Mouse (Mus musculus) CD8-positive naive resting alpha-beta T cell, adult 2 months (primary cell): ENCODE data around the gene Itih2.

Experiments
- DNase-seq, 2 experiments: peaks; one replicate each; pipeline ENCODE4 v3.0.0; 2022; ENCODE audit warnings: low read depth in 2 of 2, low spot score in 2 of 2

Itih2 gene

DNA sequence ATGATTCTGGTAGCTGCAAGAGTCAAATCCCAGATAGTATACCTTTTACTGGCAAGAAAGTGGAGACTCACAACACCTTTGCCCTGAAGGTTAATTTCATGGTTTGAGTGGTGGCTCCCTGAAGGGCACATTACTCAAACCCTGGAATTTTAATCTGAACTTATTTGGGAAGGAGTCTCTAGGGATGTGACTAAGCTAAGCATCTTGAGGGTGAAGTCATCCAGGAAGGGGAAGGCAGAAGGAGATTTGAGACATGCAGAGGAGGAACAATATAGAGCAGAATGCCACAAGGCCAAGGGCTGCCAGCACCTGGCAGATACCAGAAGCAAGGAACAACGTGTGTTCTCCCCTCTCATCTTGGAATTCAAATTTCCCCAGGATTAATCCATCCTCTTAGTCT is 12.4 kb downstream of the Itih2 start:
- no peak for DNase-seq

GRCm38 (mm10) chr2:10108535-10109189 is 22.5 kb downstream of the Itih2 start:
- DNase-seq: no peak

DNA sequence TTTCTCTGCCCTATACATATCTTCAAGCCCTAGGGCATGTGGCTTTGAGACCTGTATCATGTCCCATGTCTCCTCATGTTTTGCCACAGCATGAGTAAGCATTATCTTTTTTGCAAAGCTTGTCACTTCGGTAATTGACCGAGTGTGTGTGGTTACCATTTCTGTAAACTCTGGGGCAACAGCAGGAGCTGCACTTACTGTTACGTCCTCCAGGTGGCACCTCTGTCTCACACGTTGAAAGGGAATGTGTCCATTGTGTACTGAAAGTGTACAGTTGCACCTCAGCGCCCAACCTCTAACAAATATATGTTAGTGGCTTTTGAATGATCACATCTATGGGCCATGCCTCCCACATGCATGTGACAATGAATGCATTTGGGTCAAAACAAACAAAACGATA is 30.0 kb downstream of the Itih2 start:
- no peak for DNase-seq

DNA sequence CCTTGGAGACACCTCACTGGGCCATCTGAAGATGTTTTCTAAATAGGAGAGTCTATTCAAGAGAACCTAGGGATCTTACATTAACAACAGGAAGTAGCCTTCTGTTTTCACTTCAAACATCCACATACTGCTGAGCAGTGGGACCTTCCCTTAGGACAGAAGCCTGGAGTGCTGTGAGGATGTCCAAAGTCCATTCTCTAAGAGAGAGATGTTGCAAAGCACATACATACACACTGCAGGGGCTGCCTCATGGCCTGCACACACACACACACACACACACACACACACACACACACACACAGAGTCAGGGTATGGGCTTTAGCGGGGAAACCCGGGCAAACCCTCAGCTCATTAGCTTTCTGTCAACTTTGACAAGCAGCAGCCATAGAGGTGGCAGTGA is 30.7 kb downstream of the Itih2 start:
- DNase-seq: no peak

- DNase-seq: peak; percentile 10 to 33
Observed at GRCm38 (mm10) chr2:10098598-10099215, 32.5 kb downstream of the Itih2 start.

DNA sequence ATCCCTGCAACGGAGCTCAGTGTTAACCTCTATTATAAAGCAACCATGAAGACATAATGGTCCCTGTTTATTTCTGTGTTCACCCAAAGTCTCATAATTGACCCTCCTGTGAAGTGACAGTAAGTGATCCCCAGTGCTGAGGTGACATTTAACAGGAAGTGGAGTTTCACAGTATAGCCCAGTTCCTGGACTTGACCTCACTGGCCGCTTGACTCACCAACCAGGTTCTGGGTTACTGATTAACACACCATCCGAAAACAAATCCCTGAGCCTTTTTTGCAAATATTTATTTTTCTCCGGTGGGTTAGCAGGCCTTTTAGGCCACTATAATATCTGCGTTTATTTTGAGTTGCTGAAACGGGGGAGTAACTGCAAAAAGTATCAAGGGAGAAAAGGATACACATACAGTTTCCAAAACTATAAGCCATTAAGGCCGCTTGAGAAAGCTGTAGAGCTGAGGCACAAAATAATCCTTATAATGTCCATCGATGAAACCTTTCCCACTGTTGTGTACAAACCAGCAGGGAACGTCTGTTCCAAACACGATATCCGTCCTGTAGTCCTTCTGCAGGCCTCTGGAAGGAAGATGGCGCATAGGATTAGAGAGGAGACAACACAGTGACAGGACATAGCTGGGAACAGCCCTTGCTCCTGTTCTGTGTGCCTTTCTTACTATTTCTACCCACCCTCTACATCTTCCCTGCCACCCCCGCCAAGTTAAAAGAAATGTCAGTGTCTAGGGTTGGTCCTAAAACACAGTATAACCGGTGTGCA is 36.7 kb downstream of the Itih2 start:
- DNase-seq: no peak

DNA sequence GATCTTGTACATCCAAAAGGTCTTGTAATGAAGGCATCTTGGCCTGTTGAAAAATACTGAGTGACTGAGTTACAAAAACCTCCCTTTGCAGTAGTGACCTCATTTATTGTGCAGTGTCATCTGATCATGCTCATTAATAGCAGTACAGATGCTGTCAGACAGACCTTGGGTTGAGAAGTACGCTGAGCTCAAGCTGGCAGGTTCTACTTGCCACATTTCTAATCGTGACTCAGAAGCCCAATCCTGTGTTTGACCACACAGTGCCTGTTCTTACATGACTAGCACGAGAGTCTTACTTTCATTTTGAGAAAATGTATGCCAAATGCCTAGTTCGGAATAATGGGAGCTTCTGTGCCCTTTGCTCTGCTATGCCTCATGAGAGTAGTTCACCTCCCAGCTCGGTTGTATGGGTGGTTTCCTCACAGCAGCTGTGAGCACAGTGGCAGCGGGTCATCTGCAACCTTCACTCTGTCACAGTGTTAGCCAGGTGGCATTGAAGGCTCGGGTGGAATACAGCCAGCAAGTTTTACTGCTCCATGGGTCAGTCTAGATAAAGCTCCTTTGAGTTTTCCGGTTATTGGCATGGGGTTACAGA is 43.8 kb downstream of the Itih2 start:
- DNase-seq: no peak

GRCm38 (mm10) chr2:10082737-10083136 is 48.5 kb downstream of the Itih2 start:
- no peak for DNase-seq

- DNase-seq: no peak
Observed at GRCm38 (mm10) chr2:10081453-10082080, 49.6 kb downstream of the Itih2 start.

DNA sequence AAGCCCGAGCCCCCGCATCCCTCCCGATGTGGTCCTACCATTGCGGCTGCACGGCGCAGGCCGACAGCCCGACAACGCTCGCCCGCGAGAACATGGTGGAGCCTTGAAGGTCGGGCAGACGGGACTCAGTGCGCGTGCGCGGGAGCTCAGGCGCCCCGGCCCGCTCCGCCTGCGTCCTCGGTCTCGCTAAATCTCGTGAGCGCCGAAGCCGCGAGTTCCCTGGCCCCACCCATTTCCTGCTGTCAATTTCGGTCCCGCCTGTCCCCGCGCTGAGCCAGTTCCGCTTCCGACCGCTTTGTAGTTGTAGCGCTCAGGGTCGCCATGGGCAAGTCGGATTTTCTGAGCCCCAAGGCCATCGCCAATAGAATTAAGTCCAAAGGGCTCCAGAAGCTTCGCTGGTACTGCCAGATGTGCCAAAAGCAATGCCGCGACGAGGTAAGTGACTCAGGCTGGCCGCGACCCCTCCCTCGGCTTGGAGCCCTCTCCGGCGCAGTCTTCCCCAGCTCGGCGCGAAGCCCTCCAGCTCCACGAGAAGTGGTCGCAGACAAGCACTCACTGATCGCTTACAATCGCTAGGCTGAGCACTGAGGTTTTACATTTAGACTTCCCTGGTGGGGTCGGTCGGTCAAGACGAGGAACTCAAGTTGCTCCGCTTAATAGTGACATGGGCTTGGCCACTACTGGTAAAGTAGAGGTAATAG is 50.7 kb downstream of the Itih2 start, which contains the start of the genes Atp5c1 and Kin:
Atp5c1 (minus strand) TSS at position 201 of the 701 bp plus-strand sequence.
Kin (plus strand) TSS at position 284 of the 701 bp plus-strand sequence.
- DNase-seq: peak; percentile 97 to 98

DNA sequence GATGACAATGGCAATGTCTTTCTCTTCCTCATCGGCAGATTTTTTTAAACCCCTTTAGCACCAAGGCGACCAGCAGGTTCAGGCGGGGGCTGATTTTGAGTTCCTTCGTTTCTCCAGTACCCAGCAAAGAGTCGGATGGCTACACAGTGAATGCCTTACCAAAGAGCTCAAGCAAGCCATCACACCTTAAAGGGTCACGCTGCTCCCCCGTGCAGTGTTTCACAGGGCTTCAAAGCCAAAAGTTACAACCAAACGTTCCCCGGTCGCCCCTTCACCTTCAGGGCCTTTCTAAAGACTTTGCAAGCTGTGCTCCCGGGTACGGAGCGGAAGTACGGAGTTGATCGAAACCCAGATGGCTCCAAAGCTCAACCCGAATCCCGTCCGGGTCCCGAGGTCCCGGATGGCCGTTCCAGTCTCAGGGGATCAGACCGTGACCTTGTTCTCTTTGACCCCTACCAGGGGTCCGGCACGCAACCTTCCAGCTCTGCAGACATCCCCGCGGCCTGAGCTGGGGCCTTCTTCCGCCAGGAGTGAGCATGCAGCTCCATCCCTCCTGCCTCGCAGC is 51.4 kb downstream of the Itih2 start:
- no peak for DNase-seq

DNA sequence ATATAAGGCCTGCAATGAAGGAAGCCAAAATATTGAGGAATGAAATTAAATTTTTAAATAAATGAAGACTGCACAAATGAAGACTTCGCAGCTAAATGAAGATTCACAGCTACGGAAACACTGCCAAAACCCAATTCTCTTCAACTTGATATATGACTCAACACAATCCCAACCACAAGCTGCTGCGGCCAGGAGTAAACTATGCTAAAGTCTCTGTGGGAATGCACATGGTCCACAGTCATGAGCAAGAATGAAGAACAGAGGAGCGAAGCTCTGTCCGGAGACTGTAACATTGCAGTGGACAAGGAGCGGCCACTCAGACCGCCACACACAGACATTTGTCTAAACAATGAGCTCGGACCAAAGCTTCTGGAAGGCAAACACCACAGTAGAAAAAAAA is 54.5 kb downstream of the Itih2 start:
- no peak for DNase-seq

GRCm38 (mm10) chr2:10074470-10074869 is 56.7 kb downstream of the Itih2 start:
- no peak for DNase-seq

- no peak for DNase-seq
Observed at GRCm38 (mm10) chr2:10071751-10072150, 59.4 kb downstream of the Itih2 start.

GRCm38 (mm10) chr2:10058836-10059235 is 72.4 kb downstream of the Itih2 start:
- DNase-seq: no peak

GRCm38 (mm10) chr2:10051996-10052395 is 79.2 kb downstream of the Itih2 start:
- DNase-seq: no peak

- no peak for DNase-seq
Observed at GRCm38 (mm10) chr2:10050878-10051277, 80.3 kb downstream of the Itih2 start.

- DNase-seq: no peak
Observed at GRCm38 (mm10) chr2:10049456-10049855, 81.7 kb downstream of the Itih2 start.

DNA sequence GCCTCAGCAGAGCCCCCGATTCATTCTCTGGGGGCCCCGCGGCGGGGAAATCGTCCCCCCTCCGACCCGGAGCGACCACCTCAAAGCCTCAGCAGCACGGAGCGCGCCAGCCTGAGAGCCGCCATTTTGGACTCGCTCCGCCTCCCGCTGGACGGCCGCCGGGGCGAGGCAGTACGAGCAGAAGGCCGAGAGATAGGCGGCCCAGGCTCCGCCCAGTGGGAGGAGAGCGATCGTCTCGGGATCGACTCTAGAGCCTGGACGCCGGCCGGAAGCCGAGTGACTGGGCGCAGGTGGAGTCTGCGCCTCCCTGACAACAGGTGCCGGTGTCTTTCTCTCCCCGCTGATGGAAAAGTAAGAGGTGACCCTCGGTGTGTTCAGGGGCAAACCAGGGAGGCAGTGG is 82.7 kb downstream of the Itih2 start, which contains the start of gene Taf3:
Taf3 (minus strand) TSS at position 136 of the 400 bp plus-strand sequence.
- peak; percentile 89 to 90 for DNase-seq

GRCm38 (mm10) chr2:10047758-10048436 is 83.3 kb downstream of the Itih2 start:
- no peak for DNase-seq
